Mouse (Mus musculus): ENCODE measurements at regions not wholly inside any gene's neighbourhood (a gene's known extent, or its start where the extent isn't known, plus 50 kb on each side); places are given as distances from the start of the nearest gene placed in this dataset.

- Histone ChIP-seq H3K4me1 (ENCODE audit: control insufficient read depth in 1 of 2, insufficient read depth in 2 of 2, low read length in 2 of 2) (peaks cover 0 to 9% of the 10 kb centered on the region in 2 experiments; a peak in 2 of 4 replicates), H3K36me3 (ENCODE audit: control insufficient read depth in 1 of 2, insufficient read depth in 2 of 2, low read length in 2 of 2) (no peaks in the 10 kb centered on the region), H3K27me3 (ENCODE audit: control insufficient read depth in 1 of 2, insufficient read depth in 2 of 2, low read length in 2 of 2) (no peaks in the 10 kb centered on the region), H3K27ac (ENCODE audit: control insufficient read depth, low read depth, low read length) (no peak overlapping the region), H3K4me3 (ENCODE audit: control insufficient read depth in 1 of 2, insufficient read depth in 1 of 2, low read depth in 2 of 2, low read length in 2 of 2) (no peak overlapping the region), H3K9me3 (replicated peaks; ENCODE audit: insufficient read depth, low read length) (no peaks in the 10 kb centered on the region), H3K9ac (ENCODE audit: control insufficient read depth, low read depth, low read length, poor library complexity, severe bottlenecking) (no peak overlapping the region), H3K79me2 (ENCODE audit: control insufficient read depth, insufficient read depth, low read length, poor library complexity) (no peaks in the 10 kb centered on the region)
- DNase-seq (ENCODE audit: low read depth, low spot score), result peak; percentile 2
- 0 out of 2 replicates have a peak, but pooled peaks have one; percentile 5 for TF ChIP-seq GATA1 (IDR thresholded peaks at IDR 0.05; ENCODE audit: low read depth, low read length)
- TF ChIP-seq NRF1 (IDR thresholded peaks at IDR 0.05; ENCODE audit: insufficient read depth, low read depth, low read length, poor library complexity, severe bottlenecking), result no peak
- TF ChIP-seq EP300 (IDR thresholded peaks at IDR 0.05; ENCODE audit: low read depth in 1 of 2, low read length in 2 of 2), result peak in 1 of 2 experiments; percentile 60; a peak in 2 of 4 replicates
- peak; percentile 30; the same call in 1 of the 2 replicates for TF ChIP-seq TCF12 (IDR thresholded peaks at IDR 0.05; ENCODE audit: low read depth, low read length)
Measured at GRCm38 (mm10) chr6:100491811-100492210, 179.1 kb downstream of the Shq1 start.

DNA sequence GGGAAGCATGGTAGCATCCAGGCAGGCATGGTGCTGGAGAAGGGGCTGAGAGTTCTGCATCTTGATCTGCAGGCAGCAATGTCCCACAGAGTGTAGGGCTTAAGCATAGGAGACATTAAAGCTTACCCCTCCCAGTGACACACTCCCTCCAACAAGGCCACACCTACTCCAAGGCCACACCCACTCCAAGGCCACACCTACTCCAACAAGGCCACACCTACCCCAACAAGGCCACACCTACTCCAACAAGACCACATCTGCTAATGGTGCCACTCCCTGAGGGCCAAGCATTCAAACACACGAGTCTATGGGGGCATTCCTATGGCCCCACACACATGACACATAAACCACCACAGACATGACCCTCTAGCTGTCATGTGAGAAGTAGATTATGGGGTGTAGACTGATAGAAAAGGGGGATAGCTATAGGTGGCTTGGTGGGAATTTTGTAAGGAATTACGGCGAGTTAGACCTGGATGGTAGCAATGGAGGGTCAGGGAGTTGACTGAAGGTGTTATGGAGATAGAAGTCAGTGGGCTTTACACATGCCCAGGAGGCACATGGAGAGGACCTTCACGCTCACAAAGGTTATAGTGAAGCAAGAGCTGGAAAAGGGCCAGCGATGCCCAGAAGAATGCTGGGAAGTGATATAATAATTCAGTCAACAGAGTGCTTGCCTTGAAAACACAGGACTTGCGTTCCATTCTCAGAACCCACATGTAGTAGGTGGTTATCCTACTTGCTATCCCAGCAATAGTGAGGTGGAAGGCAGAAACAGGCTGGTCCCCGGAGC, 179.8 kb downstream of the Shq1 start:
- peak; percentile 3 for DNase-seq (ENCODE audit: low read depth, low spot score)
- H3K27me3 ChIP-seq (ENCODE audit: control insufficient read depth in 1 of 2, insufficient read depth in 2 of 2, low read length in 2 of 2), result no peaks in the 10 kb centered on the region
- TF ChIP-seq ELF1 (IDR thresholded peaks at IDR 0.05; ENCODE audit: low read depth, low read length) (no peak), RCOR1 (IDR thresholded peaks at IDR 0.05; ENCODE audit: low read depth, low read length) (no peak), JUND (IDR thresholded peaks at IDR 0.05; ENCODE audit: low read depth, low read length) (no peak), KAT2A (conservative IDR thresholded peaks at IDR 0.05; ENCODE audit: low read depth, low read length) (no peak), E2F4 (IDR thresholded peaks at IDR 0.05; ENCODE audit: borderline replicate concordance, low read depth, low read length) (no peak), HCFC1 (IDR thresholded peaks at IDR 0.05; ENCODE audit: low read depth, low read length) (no peak), MYC (IDR thresholded peaks at IDR 0.05; ENCODE audit: low read depth, low read length) (no peak)

GRCm38 (mm10) chr6:100483836-100484235, 187.1 kb downstream of the Shq1 start:
- no peaks in the 10 kb centered on the region for H3K27me3 ChIP-seq (ENCODE audit: control insufficient read depth in 1 of 2, insufficient read depth in 2 of 2, low read length in 2 of 2)
- no peak overlapping the region for H3K4me3 ChIP-seq (ENCODE audit: control insufficient read depth in 1 of 2, insufficient read depth in 1 of 2, low read depth in 2 of 2, low read length in 2 of 2)
- H3K4me1 ChIP-seq (ENCODE audit: control insufficient read depth in 1 of 2, insufficient read depth in 2 of 2, low read length in 2 of 2), result no peaks in the 10 kb centered on the region
- no peak for TF ChIP-seq ZNF384 (IDR thresholded peaks at IDR 0.05; ENCODE audit: low read depth, low read length)
- no peak for TF ChIP-seq ELF1 (IDR thresholded peaks at IDR 0.05; ENCODE audit: low read depth, low read length)
- TF ChIP-seq NELFE (IDR thresholded peaks at IDR 0.05; ENCODE audit: low read depth, low read length), result no peak
- TF ChIP-seq POLR2AphosphoS2 (IDR thresholded peaks at IDR 0.05; ENCODE audit: low read length), result no peak
- TF ChIP-seq CTCF (IDR thresholded peaks at IDR 0.05 in 2 of 3, conservative IDR thresholded peaks at IDR 0.05 in 1 of 3; ENCODE audit: control insufficient read depth in 1 of 3, insufficient read depth in 1 of 3, low read depth in 2 of 3, low read length in 3 of 3, poor library complexity in 1 of 3, severe bottlenecking in 1 of 3), result no peak
- no peak for TF ChIP-seq SMC3 (IDR thresholded peaks at IDR 0.05; ENCODE audit: low read depth, low read length)
- TF ChIP-seq TAL1 (IDR thresholded peaks at IDR 0.05; ENCODE audit: low read length), result no peak
- TF ChIP-seq MXI1 (IDR thresholded peaks at IDR 0.05; ENCODE audit: low read depth, low read length), result no peak
- TF ChIP-seq ZMIZ1 (IDR thresholded peaks at IDR 0.05; ENCODE audit: low read depth, low read length), result no peak
- no peak for TF ChIP-seq ZC3H11A (IDR thresholded peaks at IDR 0.05; ENCODE audit: low read depth, low read length)
- TF ChIP-seq E2F4 (IDR thresholded peaks at IDR 0.05; ENCODE audit: borderline replicate concordance, low read depth, low read length), result no peak
- TF ChIP-seq GABPA (IDR thresholded peaks at IDR 0.05; ENCODE audit: low read depth, low read length), result no peak
- TF ChIP-seq MYB (IDR thresholded peaks at IDR 0.05; ENCODE audit: low read depth, low read length), result no peak
- no peak for TF ChIP-seq ETS1 (IDR thresholded peaks at IDR 0.05; ENCODE audit: low read depth, low read length)
- no peak for TF ChIP-seq JUND (IDR thresholded peaks at IDR 0.05; ENCODE audit: low read depth, low read length)
- TF ChIP-seq POLR2AphosphoS5 (IDR thresholded peaks at IDR 0.05; ENCODE audit: borderline replicate concordance, low read depth, low read length), result no peak
- TF ChIP-seq HCFC1 (IDR thresholded peaks at IDR 0.05; ENCODE audit: low read depth, low read length), result no peak
- H3K79me2 ChIP-seq (ENCODE audit: control insufficient read depth, insufficient read depth, low read length, poor library complexity), result no peaks in the 10 kb centered on the region
- no peaks in the 10 kb centered on the region for H3K36me3 ChIP-seq (ENCODE audit: control insufficient read depth in 1 of 2, insufficient read depth in 2 of 2, low read length in 2 of 2)
- H3K9ac ChIP-seq (ENCODE audit: control insufficient read depth, low read depth, low read length, poor library complexity, severe bottlenecking), result no peak overlapping the region
- no peaks in the 10 kb centered on the region for H3K9me3 ChIP-seq (replicated peaks; ENCODE audit: insufficient read depth, low read length)
- no peak overlapping the region for H3K27ac ChIP-seq (ENCODE audit: control insufficient read depth, low read depth, low read length)
- DNase-seq (ENCODE audit: low read depth, low spot score), result no peak

More for the DNA sequence above, 179.8 kb downstream of the Shq1 start:
- Histone ChIP-seq H3K9me3 (replicated peaks; ENCODE audit: insufficient read depth, low read length) (no peaks in the 10 kb centered on the region), H3K27ac (ENCODE audit: control insufficient read depth, low read depth, low read length) (no peak overlapping the region), H3K79me2 (ENCODE audit: control insufficient read depth, insufficient read depth, low read length, poor library complexity) (no peaks in the 10 kb centered on the region), H3K9ac (ENCODE audit: control insufficient read depth, low read depth, low read length, poor library complexity, severe bottlenecking) (no peak overlapping the region), H3K4me1 (ENCODE audit: control insufficient read depth in 1 of 2, insufficient read depth in 2 of 2, low read length in 2 of 2) (peaks cover 0 to 9% of the 10 kb centered on the region in 2 experiments; a peak in 2 of 4 replicates), H3K36me3 (ENCODE audit: control insufficient read depth in 1 of 2, insufficient read depth in 2 of 2, low read length in 2 of 2) (no peaks in the 10 kb centered on the region), H3K4me3 (ENCODE audit: control insufficient read depth in 1 of 2, insufficient read depth in 1 of 2, low read depth in 2 of 2, low read length in 2 of 2) (no peak overlapping the region)

Data from MEL (cell line).